Mouse (Mus musculus) hindbrain, embryonic 15.5 days (tissue): ENCODE measurements around the gene Serpina3k. TPM values are rescaled to one million over a fixed set of nuclear protein-coding genes. Genes with fewer than 3 reads are reported as not detected.

Experiments
- polyA plus RNA-seq: library from polyadenylated mRNA; unstranded; fragments of >200 nt; fragmentation: Nextera tagmentation; extraction: Ambion mirVana; gene quantifications from 2 replicates; pipeline ENCODE4 v1.2.1, GENCODE M21; 2015

Serpina3k gene
- polyA plus RNA-seq, 1 experiment from 2014 or later = not detected

Other genes starting within 250 kb of the Serpina3k start
- gene Serpina5, start 237.4 kb upstream of the Serpina3k start, polyA plus RNA-seq = not detected in 2 replicates
- gene Serpina3a, start 225.8 kb upstream of the Serpina3k start, polyA plus RNA-seq = not detected in 2 replicates
- gene Serpina3b, start 210.5 kb upstream of the Serpina3k start, polyA plus RNA-seq = not detected in 2 replicates
- gene Serpina3c, start 184.6 kb upstream of the Serpina3k start, polyA plus RNA-seq = not detected in 2 replicates
- gene Serpina3f, start 123.9 kb upstream of the Serpina3k start, polyA plus RNA-seq = 0.10 and 0.12 TPM in 2 replicates
- 0.88 and 2.4 TPM in 2 replicates for gene Serpina3g, start 102.2 kb upstream of the Serpina3k start, polyA plus RNA-seq
- not detected in 2 replicates for gene Serpina3i, start 75.4 kb upstream of the Serpina3k start, polyA plus RNA-seq
- not detected in 2 replicates for gene Serpina3j, start 23.9 kb upstream of the Serpina3k start, polyA plus RNA-seq
- gene Serpina3m, start within 50 bp of the Serpina3k start, polyA plus RNA-seq = not detected in 2 replicates
- 1.7 TPM in 2 replicates for gene Serpina3n, start 68.2 kb downstream of the Serpina3k start, polyA plus RNA-seq
- 0.16 and 0.21 TPM in 2 replicates for gene Gsc, start 134.8 kb downstream of the Serpina3k start, polyA plus RNA-seq